Mouse (Mus musculus) bone marrow, adult 2 months (tissue): Measurements from ENCODE around the gene 1190005I06Rik.

Experiments used
- CTCF ChIP-seq: fragments of 200-500 bp; IDR thresholded peaks from 2 replicates; pipeline ENCODE4 v1.5.1; 2011; ENCODE audit warnings: low read length, control low read depth; ENCODE audit not compliant: control insufficient read depth, insufficient read depth
- POLR2A ChIP-seq: fragments of 200-500 bp; IDR thresholded peaks from 2 replicates; pipeline ENCODE4 v1.6.1; 2011; ENCODE audit warnings: low read depth, mild to moderate bottlenecking, control low read depth, low read length, borderline replicate concordance; ENCODE audit not compliant: control insufficient read depth

DNA sequence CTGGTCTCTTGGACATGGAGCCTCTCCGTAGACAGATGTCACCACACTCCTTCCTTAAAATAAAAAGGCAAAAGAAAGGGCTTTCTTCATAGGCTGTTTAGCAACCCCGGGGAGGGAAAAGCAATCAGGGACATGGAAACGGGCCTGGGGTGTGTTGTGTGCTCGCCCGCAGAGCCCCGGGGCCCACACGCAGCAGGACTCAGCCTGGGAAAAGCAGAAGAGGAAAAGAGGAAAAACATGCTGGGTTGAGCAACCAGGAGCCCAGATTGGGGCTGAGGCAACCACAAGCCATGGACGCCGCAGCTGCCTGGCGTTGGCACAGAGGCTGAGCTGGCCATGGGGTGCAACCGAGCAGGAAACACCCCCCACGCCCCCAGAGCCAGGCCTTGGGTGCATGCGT is 38.6 kb upstream of the 1190005I06Rik start:
- TF ChIP-seq CTCF (no peak), POLR2A (no peak; the same call in 1 of the 2 replicates)
